ENCODE assay signal across 13 mouse cellular contexts in the genomic region with DNA sequence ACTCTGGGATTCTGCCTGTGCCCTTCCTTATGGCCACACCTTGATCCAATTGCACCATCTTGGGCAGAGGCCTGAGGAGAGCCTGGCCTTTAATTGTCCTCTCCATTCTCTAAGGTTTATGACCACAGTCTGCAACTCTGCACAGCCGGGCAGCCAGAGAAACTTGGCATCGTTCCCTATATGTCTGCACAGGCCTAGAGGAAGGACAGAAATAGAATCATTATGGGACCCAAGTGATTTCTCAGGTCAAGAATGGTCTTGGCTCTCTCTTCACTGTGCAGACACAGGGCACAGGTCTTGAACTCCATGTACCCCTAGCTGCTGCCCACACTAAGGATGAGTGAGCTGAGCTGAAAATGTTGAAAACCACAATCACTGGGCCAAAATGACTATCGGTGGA. TPM values are rescaled to one million over a fixed set of nuclear protein-coding genes. Genes with fewer than 3 reads are reported as not detected.
DNase-seq lines count a peak whose midpoint lies in the region; ATAC-seq and TF ChIP-seq lines count a peak whose summit lies in the region.
"Had no signal": no experiment of that assay in that cellular context is flagged by ENCODE, and none has a peak within 500 bp of the region (broad histone marks: within the 10 kb centered on the region; RNA-seq: fewer than 3 reads in every experiment).

No protein-coding gene starts in this region.

- TF ChIP-seq CTCF in heart, postnatal 0 days (IDR thresholded peaks at IDR 0.05; ENCODE audit: low read depth): no peak

- no peaks in the 10 kb centered on the region for H3K4me1 ChIP-seq in hindbrain, embryonic 16.5 days (ENCODE audit: control insufficient read depth, insufficient read depth, low read depth, low read length)
- H3K4me1 ChIP-seq in hindbrain, embryonic 10.5 days (replicated peaks): no peaks in the 10 kb centered on the region
- H3K4me1 ChIP-seq in brown adipose tissue, adult 24 weeks (ENCODE audit: control insufficient read depth, insufficient read depth, insufficient read length, low read length): peaks cover 24% of the 10 kb centered on the region
- H3K4me1 ChIP-seq in heart, postnatal 0 days (ENCODE audit: control insufficient read depth, insufficient read depth): peaks cover 32% of the 10 kb centered on the region
- H3K4me1 ChIP-seq in forebrain, embryonic 10.5 days: no peaks in the 10 kb centered on the region
- H3K4me1 ChIP-seq: forebrain, embryonic 15.5 days; hindbrain, embryonic 15.5 days; neural tube, embryonic 13.5 days had no signal

- no peak for TF ChIP-seq EP300 in heart, postnatal 0 days (IDR thresholded peaks at IDR 0.05; ENCODE audit: low read depth)

- no peak overlapping the region for H3K4me3 ChIP-seq in hindbrain, embryonic 16.5 days (ENCODE audit: low read length)
- no peak overlapping the region for H3K4me3 ChIP-seq in hindbrain, embryonic 10.5 days
- no peak overlapping the region for H3K4me3 ChIP-seq in brown adipose tissue, adult 24 weeks (ENCODE audit: insufficient read depth, low read depth, low read length)
- H3K4me3 ChIP-seq in heart, postnatal 0 days (ENCODE audit: low read depth, low read length): no peak overlapping the region
- H3K4me3 ChIP-seq in forebrain, embryonic 10.5 days: no peak overlapping the region
- H3K4me3 ChIP-seq: forebrain, embryonic 15.5 days; hindbrain, embryonic 15.5 days; neural tube, embryonic 13.5 days had no signal

- H3K9me3 ChIP-seq in hindbrain, embryonic 16.5 days (ENCODE audit: control insufficient read depth, low read length): no peaks in the 10 kb centered on the region
- H3K9me3 ChIP-seq in hindbrain, embryonic 10.5 days: no peaks in the 10 kb centered on the region
- H3K9me3 ChIP-seq in heart, postnatal 0 days (replicated peaks; ENCODE audit: control insufficient read depth, low read length): no peaks in the 10 kb centered on the region
- no peaks in the 10 kb centered on the region for H3K9me3 ChIP-seq in forebrain, embryonic 10.5 days
- H3K9me3 ChIP-seq: forebrain, embryonic 15.5 days; hindbrain, embryonic 15.5 days; neural tube, embryonic 13.5 days had no signal

- intact Hi-C loops in left cerebral cortex, postnatal 10 days (cut with DNase I): no loop called here

- WGBS in hindbrain, embryonic 16.5 days: 70% methylated on average over 3 of the region's 3 CpGs
- WGBS in hindbrain, embryonic 10.5 days: 90% methylated on average over 3 of the region's 3 CpGs
- 14% methylated on average over 3 of the region's 3 CpGs for WGBS in heart, postnatal 0 days
- WGBS in forebrain, embryonic 10.5 days: 87% methylated on average over 3 of the region's 3 CpGs

- no peak for DNase-seq in hindbrain, embryonic 10.5 days (ENCODE audit: low spot score)
- DNase-seq in heart, postnatal 0 days (ENCODE audit: low spot score): peak; percentile 65
- peak; percentile 55 for DNase-seq in kidney, postnatal 14 days
- DNase-seq in left cerebral cortex, postnatal 10 days (ENCODE audit: extremely low spot score in 1 of 2, low spot score in 2 of 2): no peak
- no peak for DNase-seq in right cerebral cortex, postnatal 10 days (ENCODE audit: low spot score in 2 of 2)
- DNase-seq in forebrain, embryonic 10.5 days (ENCODE audit: extremely low spot score, low spot score): no peak

- no peak overlapping the region for H3K9ac ChIP-seq in hindbrain, embryonic 16.5 days (ENCODE audit: low read depth, low read length)
- H3K9ac ChIP-seq in heart, postnatal 0 days (replicated peaks; ENCODE audit: low read depth, low read length): no peak overlapping the region
- H3K9ac ChIP-seq: forebrain, embryonic 15.5 days; hindbrain, embryonic 15.5 days; neural tube, embryonic 13.5 days had no signal

- no peak overlapping the region for H3K27ac ChIP-seq in hindbrain, embryonic 16.5 days (ENCODE audit: low read depth, low read length)
- no peak overlapping the region for H3K27ac ChIP-seq in hindbrain, embryonic 10.5 days
- H3K27ac ChIP-seq in brown adipose tissue, adult 24 weeks (replicated peaks; ENCODE audit: low read depth, low read length): peak overlapping the region; percentile 90
- peak overlapping the region; percentile 76 for H3K27ac ChIP-seq in heart, postnatal 0 days (ENCODE audit: low read depth)
- H3K27ac ChIP-seq in forebrain, embryonic 10.5 days: no peak overlapping the region
- H3K27ac ChIP-seq: forebrain, embryonic 15.5 days; hindbrain, embryonic 15.5 days; neural tube, embryonic 13.5 days had no signal

- H3K36me3 ChIP-seq in hindbrain, embryonic 16.5 days (ENCODE audit: control insufficient read depth, insufficient read depth, low read length): no peaks in the 10 kb centered on the region
- no peaks in the 10 kb centered on the region for H3K36me3 ChIP-seq in hindbrain, embryonic 10.5 days
- no peaks in the 10 kb centered on the region for H3K36me3 ChIP-seq in heart, postnatal 0 days (replicated peaks; ENCODE audit: control insufficient read depth, insufficient read depth, low read length)
- no peaks in the 10 kb centered on the region for H3K36me3 ChIP-seq in forebrain, embryonic 10.5 days (replicated peaks)
- H3K36me3 ChIP-seq: forebrain, embryonic 15.5 days; hindbrain, embryonic 15.5 days; neural tube, embryonic 13.5 days had no signal

- no peak overlapping the region for H3K4me2 ChIP-seq in hindbrain, embryonic 16.5 days (ENCODE audit: low read length)
- H3K4me2 ChIP-seq in heart, postnatal 0 days (ENCODE audit: low read depth, low read length): no peak overlapping the region
- H3K4me2 ChIP-seq: forebrain, embryonic 15.5 days; hindbrain, embryonic 15.5 days; neural tube, embryonic 13.5 days had no signal

- ATAC-seq in hindbrain, embryonic 16.5 days: 0 out of 2 replicates have a peak, but pooled peaks have one; percentile 40
- ATAC-seq in heart, postnatal 0 days (ENCODE audit: insufficient read depth, low read depth): peak; percentile 81
- ATAC-seq: forebrain, embryonic 15.5 days had no signal

- H3K27me3 ChIP-seq in hindbrain, embryonic 16.5 days (replicated peaks; ENCODE audit: control insufficient read depth, insufficient read depth, low read length): no peaks in the 10 kb centered on the region
- no peaks in the 10 kb centered on the region for H3K27me3 ChIP-seq in hindbrain, embryonic 10.5 days (ENCODE audit: insufficient read depth, poor library complexity, severe bottlenecking)
- no peaks in the 10 kb centered on the region for H3K27me3 ChIP-seq in heart, postnatal 0 days (ENCODE audit: control insufficient read depth, insufficient read depth, low read length)
- no peaks in the 10 kb centered on the region for H3K27me3 ChIP-seq in forebrain, embryonic 10.5 days (ENCODE audit: poor library complexity, severe bottlenecking)
- H3K27me3 ChIP-seq: forebrain, embryonic 15.5 days; hindbrain, embryonic 15.5 days; neural tube, embryonic 13.5 days had no signal

RNA-seq across cellular contexts. Expression of a gene that starts 9.5 kb away (rescaled TPM):
- not detected in 2 replicates for polyA plus RNA-seq in hindbrain, embryonic 16.5 days (2015; fragmentation: Nextera tagmentation; extraction: Ambion mirVana)
- polyA plus RNA-seq in hindbrain, embryonic 10.5 days (2016; fragmentation: Nextera tagmentation; extraction: Ambion mirVana): not detected in 2 replicates
- polyA plus RNA-seq in brown adipose tissue, adult 24 weeks (2012; ENCODE audit: insufficient read depth, insufficient read length, missing spikeins): not detected in 2 replicates
- total RNA-seq in heart, postnatal 0 days (2014; rRNA removed; ENCODE audit: low replicate concordance): not detected in 2 replicates
- polyA plus RNA-seq in heart, postnatal 0 days (2015; fragmentation: Nextera tagmentation; extraction: Ambion mirVana): not detected in 2 replicates
- total RNA-seq in left cerebral cortex, postnatal 10 days (2021): not detected
- not detected in 2 replicates for polyA plus RNA-seq in forebrain, embryonic 10.5 days (2016; fragmentation: Nextera tagmentation; extraction: Ambion mirVana)
- total RNA-seq: megakaryocyte-erythroid progenitor cell, adult 5-6 weeks had no signal
- polyA plus RNA-seq: forebrain, embryonic 15.5 days; hindbrain, embryonic 15.5 days; neural tube, embryonic 13.5 days; spleen, adult 2 months had no signal

Comparison
In these comparisons a context has a peak if more than half of its experiments do, and no peak if none do; other contexts are left out.
1. H3K27ac ChIP-seq: peak in brown adipose tissue, adult 24 weeks (single experiment) and heart, postnatal 0 days (single experiment); none in hindbrain, embryonic 16.5 days (single experiment), hindbrain, embryonic 10.5 days (single experiment) and forebrain, embryonic 10.5 days (single experiment).
2. DNase-seq: peak in heart, postnatal 0 days (single experiment) and kidney, postnatal 14 days (single experiment); none in hindbrain, embryonic 10.5 days (single experiment), left cerebral cortex, postnatal 10 days (0 of 2), right cerebral cortex, postnatal 10 days (0 of 2) and forebrain, embryonic 10.5 days (single experiment).